Mouse (Mus musculus) adrenal gland, postnatal 10 days (tissue): ENCODE measurements around the gene Ly6g6e. TPM values are rescaled to one million over a fixed set of nuclear protein-coding genes. Genes with fewer than 3 reads are reported as not detected.

Source experiments
- DNase-seq: peaks from one replicate; pipeline ENCODE4 v3.0.0; 2021; ENCODE audit warnings: mixed read lengths
- total RNA-seq, 2 experiments: library from RNA; stranded (reverse); gene quantifications; 2 replicates each; pipeline ENCODE4 v1.2.3; 2021

Ly6g6e gene
- total RNA-seq, 2 experiments from 2014 or later, result 0.27 TPM; not detected in 1

DNA sequence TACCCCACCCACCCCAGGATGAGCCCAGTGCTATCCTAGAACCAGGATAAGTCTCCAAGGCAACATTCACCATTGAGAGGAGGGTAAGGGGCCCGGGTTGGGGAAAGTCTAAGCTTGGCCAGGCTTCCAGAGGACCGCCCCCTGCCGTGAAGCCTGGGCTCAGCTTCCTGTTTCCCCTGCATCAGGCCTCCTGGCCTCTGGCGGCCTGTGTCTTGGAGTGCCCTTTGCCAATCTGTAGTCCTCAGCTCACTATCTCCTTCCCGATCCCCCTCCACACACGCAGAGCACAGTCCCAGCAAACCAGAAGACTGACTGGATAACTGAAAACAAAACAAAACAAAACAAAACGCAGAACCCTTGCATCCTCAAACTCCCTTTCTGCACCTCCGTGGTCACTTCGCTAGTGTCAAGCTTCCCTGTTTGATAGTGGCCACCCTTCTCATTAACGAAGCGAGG lies 27.1 kb upstream of the Ly6g6e start, which contains the start of gene Clic1:
Gene Clic1, plus strand, starts transcription at position 406 of the 456 bp plus-strand sequence.
- DNase-seq, result peak; percentile 69

DNA sequence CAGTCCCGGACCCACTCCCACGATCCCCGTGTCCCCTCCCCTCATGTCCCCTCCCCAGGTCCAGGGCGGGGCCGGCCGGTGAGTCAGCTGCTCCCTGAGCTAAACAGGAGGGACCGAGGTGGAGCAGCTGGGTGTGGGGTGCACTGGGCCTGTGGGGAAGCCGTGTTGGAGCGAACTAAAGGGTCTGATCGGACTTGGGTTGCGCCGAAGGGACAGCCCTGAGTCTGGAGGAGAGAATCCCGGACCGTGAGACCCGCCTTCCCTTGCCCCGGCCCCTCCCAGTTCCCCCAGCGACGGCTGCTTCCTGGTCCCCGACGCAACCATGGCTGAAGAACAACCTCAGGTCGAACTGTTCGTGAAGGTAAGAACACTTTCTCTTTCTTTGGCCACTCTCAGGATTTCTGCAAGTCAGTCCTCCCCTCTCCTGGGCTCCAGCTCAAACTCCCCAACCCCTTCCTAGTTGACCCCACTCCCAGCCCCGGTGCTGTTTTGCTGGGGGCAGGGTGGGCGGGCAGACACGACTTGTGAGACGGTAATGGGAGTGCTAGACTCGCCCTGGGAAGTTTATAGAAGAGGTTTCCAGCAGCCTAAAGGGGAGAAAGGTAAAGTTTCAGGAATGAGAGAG lies 26.5 kb upstream of the Ly6g6e start:
- peak; percentile 86 for DNase-seq

DNA sequence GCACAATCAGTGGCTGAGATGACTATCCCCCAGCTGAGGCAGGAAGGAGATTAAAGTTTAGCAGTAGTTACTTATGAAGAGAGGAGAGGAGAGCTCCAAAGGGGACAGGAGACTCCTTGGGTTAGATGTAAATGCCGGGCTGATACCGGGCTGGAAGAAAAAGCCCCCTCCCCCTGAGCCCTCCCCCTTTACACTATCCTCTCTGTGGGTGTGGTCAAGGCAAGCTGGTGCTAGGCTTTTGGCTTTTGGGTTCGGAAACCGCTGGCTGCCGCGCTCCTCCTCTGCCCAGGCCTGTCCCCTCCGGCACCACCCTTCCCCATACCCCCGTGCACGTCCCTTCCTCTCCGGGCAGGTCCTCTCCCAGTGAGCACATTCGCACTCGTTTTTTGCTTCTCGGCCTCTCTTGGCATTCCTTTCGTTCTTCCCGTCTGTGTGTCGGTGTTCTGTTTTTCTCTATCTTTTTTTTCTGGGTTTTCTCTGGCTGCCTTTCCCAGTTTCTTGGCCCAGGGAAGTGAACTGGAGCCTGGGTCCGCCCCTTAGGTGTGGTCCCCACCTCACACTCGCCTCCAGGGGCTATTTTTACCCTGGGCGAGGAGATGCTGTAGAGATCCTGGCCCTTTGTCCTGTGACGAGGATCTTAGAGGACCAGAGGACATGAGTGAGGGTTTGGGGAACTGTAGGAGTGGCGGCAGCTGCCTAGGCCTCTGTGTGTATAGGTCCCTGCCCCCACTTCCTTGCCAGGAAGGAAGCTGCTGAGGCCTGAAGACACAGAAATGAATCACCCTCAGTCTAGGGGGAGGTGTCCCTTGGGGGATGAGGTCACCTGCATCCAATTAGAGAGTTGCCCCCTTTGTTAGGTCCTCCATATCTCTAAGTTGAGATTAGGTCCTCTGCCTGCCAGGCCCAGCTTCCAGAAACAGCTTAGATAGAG lies 25.3 kb upstream of the Ly6g6e start:
- peak; percentile 78 for DNase-seq

DNA sequence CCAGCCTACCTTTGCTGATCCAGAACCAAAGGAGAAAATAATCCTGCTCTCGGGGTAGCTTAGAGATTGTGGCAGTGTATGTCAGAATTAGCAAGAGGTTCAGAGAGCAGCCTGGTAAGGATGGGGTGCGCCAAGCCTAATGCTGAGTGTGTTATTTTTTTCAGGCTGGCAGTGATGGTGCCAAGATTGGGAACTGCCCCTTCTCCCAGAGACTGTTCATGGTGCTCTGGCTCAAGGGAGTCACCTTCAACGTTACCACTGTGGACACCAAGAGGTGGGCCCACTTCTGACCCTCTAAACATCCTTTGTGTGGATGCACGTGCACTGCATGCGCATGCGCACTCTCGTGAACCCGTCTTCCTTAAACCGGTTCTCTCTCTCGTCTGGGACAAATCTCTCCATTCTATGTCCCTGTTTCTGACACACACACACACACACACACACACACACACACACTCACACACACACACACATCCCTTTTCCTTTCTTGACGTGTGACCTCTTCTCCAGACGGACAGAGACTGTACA lies 24.4 kb upstream of the Ly6g6e start:
- no peak for DNase-seq

DNA sequence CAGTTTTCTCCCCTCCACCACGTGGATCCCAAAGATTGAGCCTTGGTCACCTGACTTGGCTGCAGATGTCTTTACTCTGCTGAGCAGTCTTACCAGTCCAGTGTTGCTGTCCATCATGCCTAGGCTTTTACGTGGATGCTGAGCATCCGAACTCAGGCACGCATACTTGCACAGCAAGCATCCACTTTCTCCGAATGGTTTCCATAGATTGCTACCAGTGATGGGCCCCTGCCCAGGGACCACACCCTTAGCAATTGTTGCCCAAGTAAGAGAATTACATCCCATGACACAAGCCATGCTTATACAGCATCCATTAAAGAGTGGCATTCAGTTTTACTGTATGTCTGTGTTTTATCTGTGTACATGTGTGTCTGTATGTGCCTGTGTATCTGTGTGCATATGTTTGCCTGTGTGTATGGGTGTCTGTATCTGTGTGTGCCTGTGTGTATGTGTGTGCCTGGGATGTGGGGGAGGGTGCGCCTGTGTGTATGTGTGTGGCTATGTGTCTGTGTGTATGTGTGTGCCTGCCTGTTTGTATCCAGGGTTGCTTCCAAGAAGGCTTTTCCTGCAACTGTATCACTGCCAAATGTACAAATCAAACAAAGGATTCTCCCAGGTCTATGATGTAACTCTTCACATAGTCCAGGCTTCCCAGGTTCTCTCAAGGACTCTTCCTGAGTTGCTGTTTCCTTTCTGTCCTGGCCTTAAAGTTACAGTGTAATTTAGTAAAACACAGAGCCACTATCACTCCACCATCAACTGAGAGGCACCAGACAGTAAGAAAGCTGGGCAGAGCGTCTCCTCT lies 20.8 kb upstream of the Ly6g6e start:
- no peak for DNase-seq

DNA sequence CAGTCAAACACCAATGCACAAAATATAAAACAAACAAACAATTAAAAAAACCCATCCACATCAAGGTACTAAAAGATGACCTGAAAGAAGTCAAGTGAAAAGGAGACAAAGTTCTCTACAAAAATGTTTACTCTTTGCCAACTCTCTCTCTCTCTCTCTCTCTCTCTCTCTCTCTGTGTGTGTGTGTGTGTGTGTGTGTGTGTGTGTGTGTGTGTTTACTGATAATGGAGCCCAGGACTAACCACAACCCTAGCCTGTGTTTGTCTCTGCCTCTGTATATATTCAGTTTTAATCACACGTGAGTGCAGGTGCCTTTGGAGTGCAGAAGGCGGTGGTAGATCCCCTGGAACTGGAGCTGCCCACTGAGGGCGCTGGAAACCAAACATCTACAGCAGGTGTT lies 19.6 kb upstream of the Ly6g6e start:
- DNase-seq, result no peak

DNA sequence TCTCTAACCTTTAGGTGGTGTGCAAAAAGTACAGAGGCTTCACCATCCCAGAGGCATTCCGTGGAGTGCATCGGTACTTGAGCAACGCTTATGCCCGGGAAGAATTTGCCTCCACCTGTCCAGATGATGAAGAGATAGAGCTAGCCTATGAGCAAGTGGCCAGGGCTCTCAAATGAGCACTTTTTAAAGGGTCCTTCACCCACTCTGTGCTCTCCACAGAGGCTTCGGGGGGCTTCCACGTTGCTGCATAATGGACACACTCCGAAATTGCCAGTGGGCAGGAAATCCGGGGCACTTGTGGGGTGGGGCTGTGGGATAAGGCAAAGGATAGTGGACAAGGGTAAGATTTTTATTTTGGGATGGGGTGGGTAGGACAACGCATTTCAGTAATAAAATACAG lies 18.4 kb upstream of the Ly6g6e start:
- no peak for DNase-seq

DNA sequence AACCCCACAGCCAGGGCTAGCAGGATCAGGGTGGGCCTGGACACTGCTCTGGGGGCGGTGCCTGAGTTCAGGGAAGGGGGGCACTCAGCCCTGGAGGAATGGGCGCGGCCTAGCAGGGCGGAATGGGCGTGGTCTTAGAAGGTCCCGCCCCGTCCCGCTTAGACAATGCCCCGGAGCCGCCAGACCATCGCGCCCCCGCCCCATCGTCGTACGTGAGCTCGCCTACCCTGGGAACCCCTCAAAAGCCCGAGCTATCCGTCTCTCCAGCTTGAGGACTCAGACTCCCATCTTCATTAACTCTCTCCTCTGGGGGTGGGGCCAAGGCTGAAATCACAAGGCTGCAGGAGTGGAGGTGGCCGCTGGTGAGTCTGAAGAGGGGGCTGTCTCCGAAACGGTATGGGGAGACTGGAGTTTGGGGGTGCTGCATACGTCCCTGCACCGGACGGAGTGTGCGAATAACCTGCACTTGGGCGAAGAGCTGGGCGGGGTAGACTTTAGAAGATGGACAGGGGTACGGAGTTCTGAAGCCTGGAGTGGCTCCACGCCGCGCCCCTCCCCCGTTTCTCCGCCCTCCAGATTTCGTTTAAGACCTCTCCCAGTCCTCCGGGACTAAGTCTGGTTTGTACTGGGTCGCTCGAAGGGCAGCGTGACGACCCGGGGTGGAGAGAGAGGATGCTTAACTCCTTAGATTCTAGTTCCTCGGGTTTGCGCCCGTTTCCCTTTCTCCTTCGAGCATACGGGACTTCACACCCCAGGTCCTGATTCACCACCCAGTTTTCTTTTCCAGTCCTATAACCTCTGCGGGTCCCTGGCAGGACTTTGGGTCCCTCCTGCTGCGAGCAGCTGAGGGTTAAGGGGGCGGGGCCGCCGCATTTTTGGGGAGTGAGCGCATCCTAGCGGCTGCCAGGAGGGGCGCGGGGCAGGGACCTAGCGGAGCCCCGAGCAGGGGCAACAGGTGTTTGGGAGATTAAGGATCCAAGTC lies 17.5 kb upstream of the Ly6g6e start, which contains the start of gene Ddah2:
Gene Ddah2, plus strand, starts transcription at position 125 of the 982 bp plus-strand sequence.
- peak; percentile 92 for DNase-seq

DNA sequence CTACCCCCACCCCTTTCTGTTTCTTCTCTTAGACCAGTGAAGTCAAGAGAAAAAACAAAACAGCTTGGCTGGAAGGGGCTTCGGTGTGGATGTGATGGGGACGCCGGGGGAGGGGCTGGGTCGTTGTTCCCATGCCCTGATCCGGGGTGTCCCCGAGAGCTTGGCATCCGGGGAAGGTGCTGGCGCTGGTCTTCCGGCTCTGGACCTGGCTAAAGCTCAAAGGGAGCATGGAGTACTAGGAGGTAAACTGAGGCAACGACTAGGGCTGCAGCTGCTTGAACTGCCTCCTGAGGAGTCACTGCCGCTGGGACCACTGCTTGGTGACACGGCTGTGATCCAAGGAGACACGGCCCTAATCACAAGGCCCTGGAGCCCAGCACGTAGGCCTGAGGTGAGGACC lies 16.6 kb upstream of the Ly6g6e start:
- DNase-seq, result no peak

DNA sequence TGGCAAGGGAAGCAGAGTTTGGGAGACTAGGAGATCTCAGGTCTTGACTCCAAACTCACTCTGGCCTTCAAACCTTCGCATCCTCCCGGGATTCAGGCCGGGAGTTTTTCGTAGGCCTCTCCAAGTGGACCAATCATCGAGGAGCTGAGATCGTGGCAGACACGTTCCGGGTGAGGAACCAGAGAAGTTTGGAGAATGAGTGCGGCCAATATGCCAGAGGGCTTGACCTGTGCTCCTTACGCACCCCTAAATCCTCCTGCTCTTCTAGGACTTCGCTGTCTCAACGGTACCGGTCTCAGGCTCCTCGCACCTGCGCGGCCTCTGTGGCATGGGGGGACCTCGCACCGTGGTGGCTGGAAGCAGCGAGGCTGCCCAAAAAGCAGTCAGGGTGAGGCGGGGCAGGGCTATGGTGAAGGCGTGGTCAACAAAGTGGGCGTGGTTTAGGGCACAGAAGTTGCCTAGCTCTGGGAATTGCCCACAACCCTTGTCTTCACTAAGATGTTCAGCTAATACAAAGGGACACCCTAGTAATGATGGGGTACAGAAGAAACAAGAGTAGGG lies 15.9 kb upstream of the Ly6g6e start:
- DNase-seq, result no peak

DNA sequence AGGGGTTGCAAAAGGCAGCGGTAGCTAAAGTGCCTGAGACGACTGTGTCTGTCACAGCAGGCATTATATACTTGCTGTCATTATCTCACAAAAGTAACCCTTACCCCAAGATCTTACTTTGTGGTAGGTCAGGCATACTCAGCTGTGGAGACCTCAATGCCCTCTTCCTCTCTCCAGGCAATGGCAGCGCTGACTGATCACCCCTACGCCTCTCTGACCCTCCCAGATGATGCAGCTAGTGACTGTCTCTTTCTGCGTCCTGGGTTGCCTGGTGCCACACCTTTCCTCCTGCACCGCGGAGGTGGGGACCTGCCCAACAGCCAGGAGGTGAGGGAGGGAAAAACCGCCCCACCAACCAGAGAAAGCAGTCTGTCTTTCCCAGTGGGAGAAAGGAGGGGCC lies 15.4 kb upstream of the Ly6g6e start:
- no peak for DNase-seq

DNA sequence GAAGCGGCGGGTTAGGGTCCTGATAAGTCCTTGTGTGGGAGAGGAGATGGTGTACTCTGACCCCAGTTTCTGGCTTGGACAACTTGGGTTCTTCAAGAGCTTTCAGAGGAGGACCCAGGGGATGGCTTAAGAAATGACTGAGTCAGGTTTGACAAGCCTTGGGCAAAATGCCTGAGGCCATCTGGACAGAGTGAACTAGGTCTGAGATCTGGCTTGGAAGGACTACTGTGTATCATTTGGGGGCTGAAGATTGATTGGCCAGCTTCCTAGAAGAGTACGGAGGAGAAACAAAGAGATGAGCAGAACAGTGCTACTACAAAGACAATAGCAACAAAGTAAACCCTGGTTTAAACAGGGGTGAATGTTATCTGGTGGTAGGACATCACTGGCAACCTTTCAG lies 13.2 kb upstream of the Ly6g6e start:
- no peak for DNase-seq

DNA sequence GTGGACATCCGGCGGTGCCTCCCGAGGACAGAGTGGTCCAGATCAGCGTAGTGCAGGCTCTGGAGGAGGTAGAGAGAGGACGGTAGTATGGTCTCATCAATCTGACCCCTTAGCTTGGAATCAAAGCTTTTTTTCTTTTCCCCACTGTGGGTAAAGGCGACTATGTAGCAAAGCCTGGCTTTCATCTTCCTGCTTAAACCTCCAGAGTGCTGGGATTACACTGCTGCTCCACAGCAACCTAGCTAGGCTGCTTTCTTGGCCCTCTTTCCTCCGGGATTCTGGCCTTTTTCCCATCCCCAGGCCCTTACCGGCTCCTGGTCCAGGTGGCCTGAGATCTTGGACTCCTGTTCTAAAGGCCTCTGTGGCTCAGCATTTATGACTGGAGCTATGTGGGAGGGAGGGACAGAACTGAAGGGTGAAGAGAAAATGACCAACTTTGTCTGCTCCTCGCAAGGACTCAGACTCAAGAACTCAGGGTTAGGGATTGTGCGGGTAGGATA lies 12.3 kb upstream of the Ly6g6e start:
- no peak for DNase-seq

DNA sequence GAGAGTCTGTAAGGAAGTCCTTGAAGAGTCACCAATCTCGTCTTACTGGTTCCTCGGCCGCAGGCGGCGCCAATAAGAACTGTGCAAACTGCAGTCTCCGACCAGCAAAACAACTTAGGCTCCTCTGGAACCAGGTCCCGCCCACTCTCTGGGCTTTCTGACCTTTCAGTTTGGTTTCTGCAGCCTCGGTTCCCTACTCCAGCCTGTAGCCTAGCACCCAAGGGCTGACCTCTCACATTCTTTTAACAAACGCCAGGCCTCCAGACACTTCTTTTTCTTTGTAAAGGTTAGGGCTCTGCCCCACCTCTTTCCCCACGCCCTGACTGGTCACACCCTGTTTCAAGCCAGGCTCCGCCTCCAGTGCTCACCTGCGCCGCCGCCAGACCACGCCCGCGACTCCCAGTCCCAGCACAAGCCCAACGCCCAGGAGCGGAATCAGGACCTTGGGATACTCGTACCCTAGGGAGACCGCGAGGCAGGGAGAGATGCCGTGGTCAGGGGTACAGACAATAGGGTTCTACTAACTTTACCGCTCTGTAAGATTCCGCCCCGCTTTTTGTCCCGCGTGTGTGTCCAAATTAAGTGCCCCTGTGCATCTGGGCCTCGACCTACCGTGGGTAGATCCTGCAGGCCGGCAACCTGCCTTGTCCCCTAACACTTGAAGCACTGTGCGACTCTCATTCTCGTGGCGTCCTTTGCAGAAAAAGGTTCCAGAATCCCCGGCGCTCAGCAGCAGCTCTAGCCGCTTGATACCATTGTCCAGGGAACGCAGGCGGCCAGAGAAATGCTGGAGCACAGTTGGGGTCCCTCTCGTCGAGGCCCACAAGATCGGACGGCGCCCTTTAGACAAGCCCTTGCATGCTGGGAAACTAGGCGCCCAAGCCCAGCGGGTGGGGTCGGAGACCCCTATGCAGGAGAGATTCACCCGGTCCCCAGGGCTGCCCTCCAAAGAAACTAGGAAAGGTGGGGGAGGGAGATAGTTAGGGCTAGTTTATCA lies 11.5 kb upstream of the Ly6g6e start, which contains the start of gene Ly6g6c:
Gene Ly6g6c, plus strand, starts transcription at position 438 of the 997 bp plus-strand sequence.
- peak; percentile 52 for DNase-seq

DNA sequence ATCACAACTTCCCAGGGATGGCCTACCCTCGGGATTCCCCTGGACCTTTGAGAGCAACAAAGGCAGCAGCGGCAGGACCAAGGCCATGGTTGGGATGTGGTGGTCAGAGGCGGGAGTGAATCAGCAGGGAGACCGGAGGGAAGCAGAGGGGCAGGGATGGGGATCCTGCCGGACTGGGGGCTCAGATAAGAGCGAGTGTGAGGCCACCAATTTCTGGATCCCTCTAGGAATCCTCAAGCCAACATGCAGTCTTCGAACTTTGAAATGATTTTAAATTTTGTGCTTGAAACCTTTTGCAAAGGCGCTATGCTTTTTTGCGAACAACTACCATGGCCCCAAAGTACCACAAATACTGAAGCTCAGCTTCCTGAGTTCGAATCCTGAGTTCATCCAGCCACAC lies 10.6 kb upstream of the Ly6g6e start, which contains the start of gene Mpig6b:
Gene Mpig6b, minus strand, starts transcription at position 101 of the 400 bp plus-strand sequence.
- DNase-seq, result no peak

DNA sequence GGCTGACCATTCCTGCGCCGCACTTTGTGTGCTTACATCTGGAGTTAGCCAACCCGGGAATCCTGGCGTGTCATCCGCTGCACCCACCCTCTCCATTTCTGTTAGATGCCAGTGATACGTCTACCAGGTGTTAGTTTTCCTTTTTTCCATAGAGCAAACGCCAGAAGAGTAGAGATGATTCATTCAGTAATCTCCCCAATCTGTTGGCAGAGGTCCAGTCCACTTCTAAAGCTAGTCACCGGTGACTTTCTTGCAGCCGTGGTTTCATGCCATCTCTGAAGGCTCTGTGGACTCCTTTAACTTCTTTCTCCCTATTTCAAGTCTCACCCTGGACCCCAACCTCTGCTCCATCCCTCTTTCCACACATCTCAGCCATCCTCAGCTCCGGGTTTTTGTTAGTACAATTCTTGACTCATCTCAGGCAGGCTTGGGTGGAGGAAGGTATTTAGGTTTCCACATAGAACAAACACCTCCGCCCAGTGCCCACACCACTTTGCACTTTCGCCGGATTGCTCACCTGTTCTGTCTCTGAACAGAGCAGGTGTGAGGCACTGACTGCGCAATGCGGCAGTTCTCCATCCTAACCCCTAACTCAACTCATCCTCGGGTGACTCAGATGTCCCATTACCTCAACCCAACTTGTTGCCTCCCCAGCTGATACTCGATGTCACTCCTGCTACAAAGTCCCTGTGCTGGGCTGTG lies 8.3 kb upstream of the Ly6g6e start:
- DNase-seq, result no peak

DNA sequence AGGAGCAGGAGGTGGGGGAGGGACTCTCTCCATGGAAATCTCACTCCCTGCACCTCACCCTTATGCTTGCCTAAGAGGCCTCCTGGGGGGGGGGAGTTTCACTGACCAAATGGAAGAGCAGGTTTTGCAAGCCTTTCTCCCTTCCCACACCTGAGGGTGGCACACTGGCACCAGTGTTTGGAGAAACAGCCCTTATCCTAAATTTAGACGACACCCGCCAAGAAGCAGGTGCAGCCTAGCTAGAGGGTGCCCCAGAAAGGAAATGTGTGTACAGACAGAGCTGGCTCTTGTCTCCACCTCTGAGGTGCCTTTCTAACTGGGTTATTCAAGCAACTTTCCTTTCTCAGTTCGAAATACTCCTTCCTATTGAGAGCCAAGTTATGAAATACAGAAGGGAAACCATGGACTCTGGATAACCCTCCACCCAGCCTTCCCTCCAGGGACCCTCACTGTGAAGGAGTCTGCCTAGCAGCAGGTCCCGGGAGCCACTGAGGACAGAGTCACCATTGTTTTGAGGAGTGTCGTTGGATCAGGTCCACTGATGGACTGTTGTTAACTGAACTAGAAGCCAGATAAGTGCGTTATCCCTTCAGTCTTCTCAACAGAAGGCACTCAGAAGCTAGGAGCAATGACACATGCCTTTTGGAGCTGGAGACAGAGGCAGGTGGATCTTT lies 6.0 kb upstream of the Ly6g6e start:
- DNase-seq, result no peak

DNA sequence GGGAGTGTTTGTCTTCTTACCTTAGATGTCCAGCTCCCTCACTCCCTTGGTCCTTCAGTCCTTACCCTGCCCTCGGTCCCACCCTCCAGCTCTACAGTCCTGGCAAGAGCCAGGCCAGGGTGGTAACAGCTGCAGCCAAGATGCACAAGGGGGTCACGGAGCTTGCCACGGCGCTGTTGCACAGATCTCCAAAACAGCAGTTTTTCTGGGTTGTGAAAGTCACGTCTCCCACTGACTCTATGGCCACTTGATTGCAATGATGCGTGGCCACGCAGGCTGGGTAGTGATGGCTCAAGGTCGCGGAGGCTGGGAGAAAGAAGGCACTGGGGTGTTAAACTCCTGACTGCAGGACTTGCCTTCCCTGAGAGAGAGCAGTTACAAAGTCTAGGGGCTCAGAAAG lies 5.2 kb upstream of the Ly6g6e start:
- no peak for DNase-seq
